In genomic region chr11:99113111-99113510, GRCm38 (mm10) we compare ENCODE assay signal across 10 mouse cellular contexts. TPM values are rescaled to one million over a fixed set of nuclear protein-coding genes. Genes with fewer than 3 reads are reported as not detected.
DNase-seq lines count a peak whose midpoint lies in the region; ATAC-seq and TF ChIP-seq lines count a peak whose summit lies in the region.
"Had no signal": no experiment of that assay in that cellular context is flagged by ENCODE, and none has a peak within 500 bp of the region (broad histone marks: within the 10 kb centered on the region; RNA-seq: fewer than 3 reads in every experiment).

No protein-coding gene starts in this region.

- H3K36me3 ChIP-seq in kidney, embryonic 14.5 days (ENCODE audit: control insufficient read depth, insufficient read depth, low read length), result no peaks in the 10 kb centered on the region
- no peaks in the 10 kb centered on the region for H3K36me3 ChIP-seq in hindbrain, embryonic 14.5 days (replicated peaks; ENCODE audit: control insufficient read depth, insufficient read depth)
- no peaks in the 10 kb centered on the region for H3K36me3 ChIP-seq in myocyte (ENCODE audit: control insufficient read depth, insufficient read depth)

- H3K27me3 ChIP-seq in kidney, embryonic 14.5 days (ENCODE audit: control insufficient read depth, insufficient read depth, low read length), result no peaks in the 10 kb centered on the region
- H3K27me3 ChIP-seq in hindbrain, embryonic 14.5 days (ENCODE audit: control insufficient read depth, insufficient read depth, low read length), result no peaks in the 10 kb centered on the region
- H3K27me3 ChIP-seq in myocyte (ENCODE audit: control insufficient read depth, insufficient read depth, insufficient read length), result no peaks in the 10 kb centered on the region

- peaks cover 4% of the 10 kb centered on the region; the same call in 1 of the 2 replicates for H3K9me3 ChIP-seq in kidney, embryonic 14.5 days (ENCODE audit: control insufficient read depth, low read length)
- H3K9me3 ChIP-seq in hindbrain, embryonic 14.5 days (ENCODE audit: control insufficient read depth, low read length), result no peaks in the 10 kb centered on the region

- peak overlapping the region; percentile 44 for H3K27ac ChIP-seq in kidney, embryonic 14.5 days (ENCODE audit: low read depth, low read length)
- H3K27ac ChIP-seq in hindbrain, embryonic 14.5 days, result peak overlapping the region; percentile 41; the same call in 1 of the 2 replicates

- no peak for DNase-seq in kidney, postnatal 4 days
- DNase-seq in embryo, embryonic 10 days (ENCODE audit: low spot score), result peak; percentile 81
- DNase-seq in hindbrain, embryonic 14.5 days (ENCODE audit: low spot score), result no peak
- DNase-seq in cerebellum, postnatal 4 days (ENCODE audit: low spot score in 2 of 2), result no peak
- DNase-seq in left cerebral cortex, adult 11 months (ENCODE audit: low spot score), result no peak
- DNase-seq in frontal cortex, adult 2 months (ENCODE audit: extremely low spot score in 1 of 2, low spot score in 1 of 2), result no peak
- DNase-seq: adrenal gland, postnatal 14 days; heart, postnatal 4 days had no signal

- no peak overlapping the region for H3K4me3 ChIP-seq in kidney, embryonic 14.5 days (ENCODE audit: low read length)
- H3K4me3 ChIP-seq in hindbrain, embryonic 14.5 days (replicated peaks; ENCODE audit: low read length), result no peak overlapping the region
- H3K4me3 ChIP-seq in myocyte, result no peak overlapping the region

- no peaks in the 10 kb centered on the region for H3K79me2 ChIP-seq in myocyte (ENCODE audit: control insufficient read depth, insufficient read depth)

- no peak overlapping the region for H3K9ac ChIP-seq in kidney, embryonic 14.5 days (ENCODE audit: low read depth, low read length)
- no peak overlapping the region for H3K9ac ChIP-seq in hindbrain, embryonic 14.5 days

- H3ac ChIP-seq in myocyte (ENCODE audit: control insufficient read depth, insufficient read length), result no peak overlapping the region

- peak; percentile 26; the same call in 1 of the 2 replicates for ATAC-seq in kidney, embryonic 14.5 days (ENCODE audit: low FRiP score, low TSS enrichment)
- ATAC-seq in hindbrain, embryonic 14.5 days (ENCODE audit: low FRiP score), result no peak

- TF ChIP-seq POLR2A in myocyte (IDR thresholded peaks at IDR 0.05; ENCODE audit: insufficient read length, low read depth), result no peak

- WGBS in kidney, embryonic 14.5 days, result 2% methylated on average over 3 of the region's 3 CpGs
- 4% methylated on average over 3 of the region's 3 CpGs for WGBS in hindbrain, embryonic 14.5 days

- H3K4me1 ChIP-seq in kidney, embryonic 14.5 days (ENCODE audit: control insufficient read depth, insufficient read depth, low read length), result peaks cover 13% of the 10 kb centered on the region
- H3K4me1 ChIP-seq in hindbrain, embryonic 14.5 days (replicated peaks; ENCODE audit: control insufficient read depth, insufficient read depth, low read length), result 0 out of 2 replicates have a peak, but pooled peaks cover 5% of the 10 kb centered on the region

- no peak overlapping the region for H3K4me2 ChIP-seq in kidney, embryonic 14.5 days (replicated peaks; ENCODE audit: low read depth, low read length)
- H3K4me2 ChIP-seq in hindbrain, embryonic 14.5 days (replicated peaks), result no peak overlapping the region
- peak overlapping the region; percentile 18 for H3K4me2 ChIP-seq in myocyte (ENCODE audit: low read depth)

TF ChIP-seq in myocyte, 11 proteins besides CTCF, POLR2A, EP300 and RAD21:
- no peak for TF ChIP-seq TCF3 (IDR thresholded peaks at IDR 0.05; ENCODE audit: insufficient read length, low read depth)
- no peak for TF ChIP-seq SRF (IDR thresholded peaks at IDR 0.05; ENCODE audit: control insufficient read depth, insufficient read length, low read depth)
- TF ChIP-seq E2F4 (IDR thresholded peaks at IDR 0.05; ENCODE audit: insufficient read depth), result no peak
- no peak for TF ChIP-seq POLR2AphosphoS2 (IDR thresholded peaks at IDR 0.05; ENCODE audit: insufficient read length, low read depth)
- TF ChIP-seq USF1 (IDR thresholded peaks at IDR 0.05; ENCODE audit: low read depth), result no peak
- TF ChIP-seq MYOG (IDR thresholded peaks at IDR 0.05; ENCODE audit: control insufficient read depth in 1 of 3, insufficient read depth in 1 of 3, insufficient read length in 2 of 3, low read depth in 2 of 3), result no peak
- TF ChIP-seq REST (IDR thresholded peaks at IDR 0.05; ENCODE audit: insufficient read depth, insufficient read length), result no peak
- no peak for TF ChIP-seq MYOD1 (IDR thresholded peaks at IDR 0.05; ENCODE audit: control insufficient read depth in 1 of 3, insufficient read length in 2 of 3, low read depth in 2 of 3)

RNA-seq across cellular contexts. Expression of gene Tns4, which starts 24.0 kb away (rescaled TPM):
- polyA plus RNA-seq in kidney, embryonic 14.5 days (2014; fragmentation: Nextera tagmentation; extraction: Ambion mirVana), result 0.11 and 0.20 TPM in 2 replicates
- 0.20 TPM in 1 of 2 replicates, not detected in the other for polyA plus RNA-seq in hindbrain, embryonic 14.5 days (2014; fragmentation: Nextera tagmentation; extraction: Ambion mirVana)
- polyA plus RNA-seq in myocyte (2012; fragmentation: generic; extraction: Trizol), result 0.11 TPM
- polyA plus RNA-seq in frontal cortex, adult 2 months (2012; rRNA removed), result 0.19 and 0.34 TPM in 2 replicates

RNA-seq across cellular contexts. Expression of gene Ccr7, which starts 41.8 kb away (rescaled TPM):
- 0.13 TPM in 1 of 2 replicates, not detected in the other for polyA plus RNA-seq in kidney, embryonic 14.5 days (2014; fragmentation: Nextera tagmentation; extraction: Ambion mirVana)
- polyA plus RNA-seq in hindbrain, embryonic 14.5 days (2014; fragmentation: Nextera tagmentation; extraction: Ambion mirVana), result 0.23 TPM in 1 of 2 replicates, not detected in the other
- 0.38 TPM for polyA plus RNA-seq in myocyte (2012; fragmentation: generic; extraction: Trizol)
- 0.14 and 0.19 TPM in 2 replicates for polyA plus RNA-seq in frontal cortex, adult 2 months (2012; rRNA removed)
